Mouse (Mus musculus): ENCODE data around the gene Golgb1. TPM values are rescaled to one million over a fixed set of nuclear protein-coding genes. Genes with fewer than 3 reads are reported as not detected.
A peak's percentile ranks its signal among the peaks of the same experiment; 100 is the strongest.

Gene Golgb1
- total RNA-seq, 2 experiments from 2014 or later: 36.0 to 41.0 TPM

DNA sequence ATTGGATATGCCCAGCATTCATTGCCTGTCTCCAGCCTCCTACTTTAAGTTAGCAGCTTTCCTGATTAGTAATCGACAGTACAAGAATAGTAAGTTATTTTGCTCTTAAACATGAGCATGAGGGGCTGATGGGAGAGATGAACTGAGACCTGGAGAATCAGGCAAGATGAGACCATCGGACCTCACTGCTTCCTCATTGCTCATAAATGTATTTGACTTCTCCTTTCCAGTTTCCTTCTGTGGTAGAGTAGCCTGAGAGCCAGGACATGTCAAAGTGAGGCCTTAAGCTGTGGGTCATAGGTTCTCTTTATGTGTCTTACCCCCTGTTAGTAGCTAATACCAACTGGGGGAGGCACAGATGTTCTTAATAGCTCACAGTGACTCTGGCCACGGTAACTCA, 60.9 kb downstream of the Golgb1 start:
- intact Hi-C loops (cut with DNase I): loop anchor here (2.0 kb wide), 1 partner anchor 75 kb away; the partner anchor contains the start of gene Polq
- no peak for DNase-seq

DNA sequence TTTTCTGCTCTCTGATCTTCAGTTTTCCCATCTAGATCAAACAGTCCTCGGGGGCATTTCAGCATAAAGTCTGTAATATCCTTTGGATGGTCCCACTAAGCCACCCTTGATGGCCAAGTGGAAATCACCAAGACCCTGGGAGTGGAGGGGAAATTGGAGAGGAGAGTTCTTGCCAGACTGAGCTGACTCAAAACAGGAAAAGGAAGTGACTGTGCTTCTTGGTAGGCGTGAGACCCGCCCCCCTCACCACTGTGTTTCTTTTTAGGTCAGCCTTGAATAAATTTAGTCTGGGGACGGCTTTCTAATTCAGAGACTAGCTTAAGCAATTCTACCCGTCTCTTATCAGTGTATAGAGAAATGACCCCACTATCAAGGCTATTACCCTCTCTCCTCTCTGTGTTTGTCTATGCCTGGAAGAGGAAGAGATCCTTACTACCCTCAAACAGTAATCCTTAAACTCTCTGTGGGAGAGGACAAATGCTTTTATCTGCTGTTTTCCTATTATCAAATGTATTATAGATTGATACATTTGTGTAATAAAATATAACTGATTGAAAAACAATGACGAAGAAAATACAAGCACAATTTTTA, 66.3 kb downstream of the Golgb1 start:
- intact Hi-C loops (cut with DNase I): no loop called here
- peak in 1 of 2 experiments; percentile 25 for DNase-seq

DNA sequence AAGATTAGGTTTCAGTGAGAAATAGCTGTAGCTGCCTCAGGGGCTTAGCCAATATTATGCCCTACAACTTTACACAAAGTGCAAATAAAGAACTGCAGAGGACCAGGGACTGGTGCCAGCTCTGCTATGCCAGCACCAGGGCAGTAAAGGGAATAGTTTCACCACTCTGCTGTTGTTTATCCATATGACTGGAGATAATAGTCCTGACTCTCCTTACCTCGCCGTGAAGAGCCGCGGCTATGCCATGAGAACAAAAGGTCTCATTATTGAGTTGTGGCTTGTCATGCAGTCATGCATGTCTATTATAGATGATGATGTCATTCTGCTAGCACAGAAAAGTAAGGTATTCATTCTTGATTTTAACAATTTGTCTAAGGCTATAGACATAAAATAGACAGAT, 67.0 kb downstream of the Golgb1 start:
- DNase-seq: no peak

DNA sequence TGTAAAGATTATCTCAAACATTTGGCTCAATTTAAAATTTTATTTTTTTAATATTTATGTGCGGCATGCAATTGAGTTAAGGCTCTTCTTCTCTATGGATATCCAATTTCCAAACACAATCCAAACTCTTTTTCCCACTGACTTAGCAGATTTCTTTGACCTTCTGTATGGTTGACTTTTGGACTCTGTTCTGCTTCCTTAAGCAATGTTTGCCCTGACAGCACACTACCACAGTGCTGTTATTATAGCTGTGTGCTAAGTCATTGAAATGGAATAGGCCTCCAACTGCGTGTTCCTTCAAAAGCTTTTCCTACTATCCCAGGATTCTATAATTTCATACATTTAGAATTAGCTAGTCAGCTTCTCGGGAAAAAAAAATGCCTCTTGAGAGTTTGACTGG, 68.7 kb downstream of the Golgb1 start:
- DNase-seq: no peak
- intact Hi-C loops (cut with DNase I): no loop called here

More for the DNA sequence above, 67.0 kb downstream of the Golgb1 start:
- intact Hi-C loops (cut with DNase I): no loop called here

DNA sequence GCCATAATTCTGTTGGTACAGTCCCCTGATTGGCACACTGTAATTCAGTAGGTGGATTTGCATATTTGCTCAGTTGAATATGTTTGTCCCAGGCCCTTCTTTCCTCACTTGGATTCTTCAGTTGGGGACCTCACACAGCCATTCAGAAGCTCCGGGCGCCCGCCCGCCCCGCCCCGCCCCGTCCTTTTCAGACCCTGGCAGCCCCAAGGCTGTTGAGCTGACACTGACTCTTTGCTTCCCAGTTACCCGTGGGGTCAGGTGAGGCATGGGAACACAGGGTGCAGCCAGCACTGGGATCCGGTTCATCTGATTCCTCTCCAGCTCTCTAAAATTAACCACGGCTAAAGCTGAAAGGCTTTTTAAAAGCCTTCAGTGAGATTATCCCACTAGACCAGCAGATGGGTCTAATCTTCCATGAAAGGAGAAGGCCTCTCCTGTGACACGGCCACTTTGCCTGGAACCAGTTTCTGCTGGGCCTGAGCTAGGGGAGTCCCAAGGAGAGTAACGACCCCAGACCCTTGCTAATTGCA, 70.0 kb downstream of the Golgb1 start:
- intact Hi-C loops (cut with DNase I): loop anchor here (1.0 to 5.0 kb wide), 2 partner anchors 42 to 64 kb away; no protein-coding TSS in a partner anchor
- peak; percentile 36 to 57 for DNase-seq

DNA sequence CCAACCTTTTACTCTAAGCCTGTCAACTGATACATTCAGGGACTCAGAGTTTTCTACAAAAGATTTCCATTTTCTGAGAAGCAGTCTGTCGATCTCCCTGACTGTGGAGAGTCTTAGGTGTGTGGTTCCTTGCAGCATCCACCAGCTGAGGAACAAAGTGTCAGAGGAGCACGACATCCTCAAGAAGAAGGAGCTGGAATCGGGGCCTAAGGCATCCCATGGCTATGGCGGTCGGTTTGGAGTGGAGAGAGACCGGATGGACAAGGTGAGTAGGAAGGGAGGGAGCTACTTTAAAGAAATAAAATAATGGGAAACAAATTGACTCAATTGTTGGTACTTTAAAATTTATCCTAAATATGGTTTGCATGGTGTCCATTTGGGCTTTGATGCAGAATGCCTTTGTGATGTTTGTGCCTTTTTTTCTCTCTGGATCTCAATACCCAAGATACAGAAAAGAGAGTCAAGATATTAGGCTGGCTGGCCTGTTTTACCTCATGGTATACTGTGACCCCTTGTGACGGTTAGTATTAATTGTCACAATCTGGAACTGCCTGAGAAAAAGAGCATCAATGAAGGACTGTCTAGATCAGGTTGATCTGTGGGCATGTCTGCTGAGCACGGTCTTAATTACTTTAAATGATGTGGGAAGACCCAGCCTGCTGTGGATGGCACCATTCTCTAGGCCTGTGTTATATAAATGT, 71.7 kb downstream of the Golgb1 start:
- no peak for DNase-seq
- intact Hi-C loops (cut with DNase I): loop anchor here (5.0 kb wide), 1 partner anchor 41 kb away; no protein-coding TSS in a partner anchor

DNA sequence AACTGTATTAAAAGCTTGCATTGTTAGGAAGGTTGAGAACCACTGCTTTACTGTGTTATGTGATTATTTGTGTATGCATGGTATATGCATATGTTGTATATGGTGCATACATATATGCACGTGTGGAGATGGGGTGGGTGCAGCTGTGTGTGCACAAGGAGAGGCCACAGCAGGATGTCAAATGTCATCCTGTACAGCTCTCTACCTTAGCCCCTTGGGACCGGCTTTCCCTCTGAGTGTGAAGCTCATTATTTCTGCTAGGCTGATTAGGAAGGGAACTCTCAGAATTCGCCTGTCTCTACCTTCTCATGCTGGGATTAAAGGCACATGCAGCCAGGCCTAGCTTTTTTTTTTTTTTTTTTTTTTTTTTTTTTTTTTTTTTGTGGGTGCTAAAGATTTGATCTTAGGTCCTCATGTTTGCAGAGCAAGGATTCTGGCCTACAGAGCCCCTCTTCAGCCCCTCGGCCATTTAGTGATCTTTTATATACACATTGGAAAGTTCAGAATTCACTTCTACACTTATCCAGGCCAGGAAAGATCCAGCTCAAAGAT, 72.8 kb downstream of the Golgb1 start:
- no peak for DNase-seq
- intact Hi-C loops (cut with DNase I): loop anchor here (5.0 kb wide), 1 partner anchor 40 kb away; no protein-coding TSS in a partner anchor

DNA sequence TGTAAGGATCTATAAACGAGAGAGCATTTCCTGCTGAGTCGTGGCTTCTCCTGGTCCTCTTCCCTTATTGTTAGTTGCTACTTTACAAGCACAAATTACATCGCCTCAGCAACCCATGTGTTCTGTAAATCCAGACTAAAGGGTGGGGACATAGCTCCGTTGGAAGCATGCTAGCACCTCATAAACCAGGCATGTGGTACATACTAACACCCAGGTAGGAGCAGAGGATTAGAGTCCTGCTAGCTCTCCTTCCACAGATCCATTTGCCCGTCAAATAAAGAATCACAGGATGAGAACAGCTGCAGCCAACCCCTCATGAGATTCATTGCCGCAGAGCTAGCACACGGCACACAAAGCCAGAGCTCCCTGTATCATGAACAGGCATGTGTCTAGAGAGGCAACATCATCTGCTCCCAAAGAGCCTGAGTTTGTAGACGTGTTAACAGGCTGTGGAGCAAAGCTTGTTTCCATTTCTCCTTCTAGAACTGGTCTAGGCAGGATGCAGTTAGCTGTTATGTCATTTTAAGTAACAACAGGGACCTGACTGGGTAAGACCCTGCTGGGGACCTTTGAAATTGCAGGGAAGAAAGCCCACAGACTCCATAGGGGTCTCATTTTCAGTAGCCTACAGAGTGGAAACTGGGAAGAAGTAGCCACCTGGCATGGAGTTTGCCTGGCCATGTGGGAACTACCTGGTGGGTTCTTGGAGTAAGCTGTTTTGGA, 74.8 kb downstream of the Golgb1 start:
- intact Hi-C loops (cut with DNase I): loop anchor here (5.0 kb wide), 1 partner anchor 38 kb away; no protein-coding TSS in a partner anchor
- no peak for DNase-seq

DNA sequence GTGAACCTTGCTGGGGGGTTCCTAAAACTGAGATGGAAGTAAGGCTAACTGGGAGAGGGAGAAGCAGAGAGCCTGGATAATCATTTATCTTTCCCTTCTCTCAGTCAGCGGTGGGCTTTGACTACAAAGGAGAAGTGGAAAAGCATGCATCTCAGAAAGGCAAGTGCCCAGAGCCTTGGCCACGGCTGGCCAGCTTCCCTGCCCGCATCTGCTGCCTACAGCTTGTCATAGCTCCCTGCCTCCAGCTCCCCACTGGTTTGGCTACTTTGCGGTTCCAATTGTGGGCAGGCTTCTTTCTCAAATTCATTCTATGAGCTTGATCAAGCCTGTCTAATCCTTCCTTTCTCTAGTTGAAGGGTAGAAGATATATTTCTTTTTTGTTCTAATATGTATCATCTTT, 76.1 kb downstream of the Golgb1 start:
- intact Hi-C loops (cut with DNase I): no loop called here

DNA sequence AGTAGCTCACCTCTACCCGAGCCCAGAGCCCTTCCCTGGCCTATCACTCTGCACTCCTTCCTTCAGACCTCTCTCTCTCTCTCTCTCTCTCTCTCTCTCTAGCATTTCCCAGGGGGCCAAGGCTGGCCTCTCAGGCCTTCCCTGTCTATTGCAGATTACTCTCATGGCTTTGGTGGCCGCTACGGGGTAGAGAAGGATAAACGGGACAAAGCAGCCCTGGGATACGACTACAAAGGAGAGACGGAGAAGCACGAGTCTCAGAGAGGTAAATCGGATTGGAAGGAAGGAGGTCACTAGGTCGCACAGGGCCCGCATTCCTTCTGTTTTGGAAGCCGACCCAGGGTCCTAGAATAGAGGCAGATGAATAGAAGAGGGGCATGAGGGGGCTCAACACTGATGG, 80.2 kb downstream of the Golgb1 start:
- intact Hi-C loops (cut with DNase I): no loop called here
- no peak for DNase-seq

More for the DNA sequence above, 76.1 kb downstream of the Golgb1 start:
- DNase-seq: no peak

DNA sequence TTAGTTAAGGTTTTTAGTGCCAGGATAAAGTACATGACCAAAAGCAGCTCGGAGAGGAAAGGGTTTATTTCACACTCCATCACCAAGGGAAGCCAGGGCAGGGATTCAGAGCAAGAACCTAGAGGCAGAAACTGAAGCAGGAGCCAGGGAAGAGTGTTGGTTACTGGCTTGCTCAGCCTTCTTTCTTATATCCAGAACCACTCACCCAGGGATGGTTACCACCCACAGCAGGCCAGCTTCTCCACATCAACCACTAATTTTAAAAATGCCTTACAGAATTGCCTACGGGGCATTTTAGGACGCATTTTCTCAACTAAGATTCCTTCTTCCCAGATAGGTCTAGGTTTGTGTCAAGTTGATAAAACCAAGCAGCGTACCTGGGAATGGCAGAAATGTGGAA, 88.5 kb downstream of the Golgb1 start:
- intact Hi-C loops (cut with DNase I): no loop called here
- no peak for DNase-seq

DNA sequence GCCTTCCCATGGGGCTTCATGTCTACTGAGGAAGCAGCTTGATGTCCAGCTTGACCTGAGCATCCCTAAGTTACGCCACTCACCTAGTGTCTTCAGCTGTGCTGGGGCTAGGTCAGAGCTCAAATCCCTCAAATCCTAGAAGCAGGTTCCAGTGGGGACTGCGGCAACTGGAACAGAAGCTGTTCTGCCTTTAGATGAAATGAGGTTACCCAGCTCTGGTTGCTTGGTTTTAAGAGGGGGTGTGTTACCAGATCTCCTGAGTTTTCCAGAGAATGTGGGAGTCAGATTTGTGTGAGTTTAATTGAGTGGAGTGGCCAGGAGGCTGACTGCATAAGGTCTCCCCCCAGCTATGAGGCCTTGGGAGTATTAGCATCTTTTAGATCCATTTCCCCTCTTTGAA, 104.2 kb downstream of the Golgb1 start:
- no peak for DNase-seq
- intact Hi-C loops (cut with DNase I): no loop called here

Other genes with a start within 250 kb of the Golgb1 start
- 1 to 10 TPM; 1.6 to 1.7 TPM for gene Cd86, start 209.1 kb upstream of the Golgb1 start, total RNA-seq (2021)
- gene Ildr1, start 181.2 kb upstream of the Golgb1 start, total RNA-seq (2021): under 1 TPM; 0.07 to 0.19 TPM
- 1 to 10 TPM; 3.6 to 4.0 TPM for gene Slc15a2, start 90.2 kb upstream of the Golgb1 start, total RNA-seq (2021)
- gene Iqcb1, start 46.8 kb upstream of the Golgb1 start, total RNA-seq (2021): 10 to 100 TPM; 11.6 to 11.9 TPM
- under 1 TPM; 0.60 to 0.71 TPM for gene Eaf2, start 137 bp upstream of the Golgb1 start, total RNA-seq (2021)
- gene Hcls1, start 59.8 kb downstream of the Golgb1 start, total RNA-seq (2021): 10 to 100 TPM in 1 of 2 experiments, 1 to 10 TPM in 1; 8.6 to 12.1 TPM
- 100 to 1,000 TPM; 140 to 151 TPM for gene Fbxo40, start 115.3 kb downstream of the Golgb1 start, total RNA-seq (2021)
- gene Polq, start 136.6 kb downstream of the Golgb1 start, total RNA-seq (2021): 1 to 10 TPM; 1.3 to 1.9 TPM

All from heart, postnatal 14 days (tissue).